Mouse (Mus musculus): Measurements from ENCODE around the gene Olfr615.
"Not testable (repeated sequence)": the region's sequence is repeated elsewhere in the genome, so short reads cannot be mapped to it uniquely, and the experiment has no call there.

The Olfr615 gene

GRCm38 (mm10) chr7:103555779-103556178 lies at the start of gene Olfr615:
Olfr615 (plus strand) TSS chr7:103556079.
- DNase-seq (ENCODE audit: low read depth), result no peak

GRCm38 (mm10) chr7:103512022-103512421 lies 43.9 kb upstream of the Olfr615 start, which contains the start of gene Olfr610:
Olfr610 (minus strand) TSS chr7:103512122.
- DNase-seq (ENCODE audit: low read depth), result no peak

GRCm38 (mm10) chr7:103520746-103521145 lies 35.1 kb upstream of the Olfr615 start, which contains the start of gene Olfr611:
Olfr611 (minus strand) TSS chr7:103520846.
- not testable (repeated sequence) for DNase-seq (ENCODE audit: low read depth)

GRCm38 (mm10) chr7:103542617-103543016 lies 13.3 kb upstream of the Olfr615 start, which contains the start of gene Olfr612:
Olfr612 (minus strand) TSS chr7:103542717.
- DNase-seq (ENCODE audit: low read depth), result not testable (repeated sequence)

- no peak for DNase-seq (ENCODE audit: low read depth)
Measured at GRCm38 (mm10) chr7:103547774-103548173, 8.1 kb upstream of the Olfr615 start, which contains the start of gene Olfr613. Olfr613 (plus strand) TSS chr7:103548074.

- no peak for DNase-seq (ENCODE audit: low read depth)
Measured at GRCm38 (mm10) chr7:103569043-103569442, 13.2 kb downstream of the Olfr615 start, which contains the start of gene Olfr616. Olfr616 (minus strand) TSS chr7:103569143.

GRCm38 (mm10) chr7:103572761-103573160 lies 16.9 kb downstream of the Olfr615 start, which contains the start of gene Olfr617:
Olfr617 (plus strand) TSS chr7:103573061.
- no peak for DNase-seq (ENCODE audit: low read depth)

GRCm38 (mm10) chr7:103589803-103590202 lies 33.9 kb downstream of the Olfr615 start, which contains the start of gene Olfr618:
Olfr618 (plus strand) TSS chr7:103590103.
- no peak for DNase-seq (ENCODE audit: low read depth)

GRCm38 (mm10) chr7:103600275-103600674 lies 44.4 kb downstream of the Olfr615 start, which contains the start of gene Olfr619:
Olfr619 (plus strand) TSS chr7:103600575.
- DNase-seq (ENCODE audit: low read depth), result no peak

GRCm38 (mm10) chr7:103607425-103607824 lies 51.5 kb downstream of the Olfr615 start:
- no peak for DNase-seq (ENCODE audit: low read depth)

GRCm38 (mm10) chr7:103612434-103612833 lies 56.6 kb downstream of the Olfr615 start, which contains the start of gene Olfr620:
Olfr620 (minus strand) TSS chr7:103612534.
- no peak for DNase-seq (ENCODE audit: low read depth)
